Mouse (Mus musculus): ENCODE measurements around the gene Tmem86a. TPM values are rescaled to one million over a fixed set of nuclear protein-coding genes. Genes with fewer than 3 reads are reported as not detected.

Gene Tmem86a
- polyA plus RNA-seq, 1 experiment, result 60.7 TPM

DNA sequence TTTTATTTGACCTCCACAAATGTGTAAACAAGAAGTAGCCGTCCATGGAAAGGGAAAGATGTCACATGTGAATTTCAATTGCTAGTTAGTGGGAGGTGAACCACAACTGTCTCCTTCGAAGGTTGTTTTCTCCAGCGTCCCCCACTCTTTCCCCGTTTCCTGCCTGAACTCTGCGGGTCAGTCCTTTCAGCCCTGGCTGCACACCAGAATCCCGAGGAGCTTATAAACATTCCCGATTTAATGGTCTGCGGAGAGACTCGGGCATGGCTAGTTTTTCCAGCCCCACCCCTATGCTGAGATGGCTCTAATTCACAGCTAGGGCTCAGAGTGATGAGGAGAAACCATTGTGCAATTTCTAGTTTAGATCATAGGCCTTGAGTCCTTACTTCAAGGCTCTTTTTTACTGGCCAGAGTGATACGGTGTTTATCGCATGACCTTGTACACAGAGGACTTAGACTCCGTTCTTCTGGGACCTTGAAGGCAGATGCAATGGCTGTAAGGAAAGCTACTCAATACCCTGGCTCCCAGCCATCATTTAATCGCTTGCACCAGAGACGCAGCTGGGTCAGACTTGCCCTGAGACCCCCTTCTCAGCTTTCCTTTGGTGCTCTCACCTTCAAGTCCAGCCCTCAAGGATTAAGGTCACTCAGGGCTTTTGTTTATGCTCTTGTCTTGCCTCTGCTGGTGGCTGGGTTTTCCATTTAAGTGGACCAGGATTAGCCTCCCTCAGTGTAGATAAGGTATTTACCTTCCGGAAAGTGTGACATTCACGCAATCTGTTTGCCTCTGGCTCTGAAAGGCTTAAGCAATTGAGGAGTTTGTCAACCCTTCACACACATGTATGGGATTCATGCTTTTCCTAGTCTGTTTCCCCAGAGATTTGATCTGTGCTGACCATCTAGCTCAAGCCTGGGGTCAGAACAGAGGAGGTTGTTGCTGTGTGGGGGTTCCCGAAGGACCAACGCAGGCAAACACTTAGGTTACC, 23.4 kb downstream of the Tmem86a start:
- DNase-seq (ENCODE audit: low read depth in 1 of 2, low spot score in 2 of 2), result no peak
- Histone ChIP-seq H3K36me3 (ENCODE audit: control insufficient read depth, insufficient read depth, low read length) (no peaks in the 10 kb centered on the region), H3K4me1 (ENCODE audit: control insufficient read depth, insufficient read depth, insufficient read length) (no peaks in the 10 kb centered on the region), H3K27ac (ENCODE audit: insufficient read depth, low read length) (no peak overlapping the region), H3K27me3 (ENCODE audit: control insufficient read depth, insufficient read depth, low read length) (no peaks in the 10 kb centered on the region), H3K4me3 (ENCODE audit: extremely low read depth, insufficient read depth, insufficient read length) (no peak overlapping the region)
- WGBS, result 85% methylated on average over 18 of the region's 18 CpGs
- TF ChIP-seq POLR2A (IDR thresholded peaks at IDR 0.05; ENCODE audit: low read depth, low read length) (no peak), CTCF (IDR thresholded peaks at IDR 0.05; ENCODE audit: extremely low read depth, insufficient read depth, insufficient read length, insufficient replicate concordance) (no peak)

GRCm38 (mm10) chr7:47076193-47076592, 25.8 kb downstream of the Tmem86a start:
- Histone ChIP-seq H3K4me1 (ENCODE audit: control insufficient read depth, insufficient read depth, insufficient read length) (no peaks in the 10 kb centered on the region), H3K27me3 (ENCODE audit: control insufficient read depth, insufficient read depth, low read length) (no peaks in the 10 kb centered on the region), H3K4me3 (ENCODE audit: extremely low read depth, insufficient read depth, insufficient read length) (no peak overlapping the region), H3K36me3 (ENCODE audit: control insufficient read depth, insufficient read depth, low read length) (no peaks in the 10 kb centered on the region), H3K27ac (ENCODE audit: insufficient read depth, low read length) (no peak overlapping the region)
- DNase-seq (ENCODE audit: low read depth in 1 of 2, low spot score in 2 of 2), result no peak
- TF ChIP-seq POLR2A (IDR thresholded peaks at IDR 0.05; ENCODE audit: low read depth, low read length), result no peak
- no peak for TF ChIP-seq CTCF (IDR thresholded peaks at IDR 0.05; ENCODE audit: extremely low read depth, insufficient read depth, insufficient read length, insufficient replicate concordance)
- whole genome bisulfite sequencing, result 96% methylated on average over 6 of the region's 6 CpGs

DNA sequence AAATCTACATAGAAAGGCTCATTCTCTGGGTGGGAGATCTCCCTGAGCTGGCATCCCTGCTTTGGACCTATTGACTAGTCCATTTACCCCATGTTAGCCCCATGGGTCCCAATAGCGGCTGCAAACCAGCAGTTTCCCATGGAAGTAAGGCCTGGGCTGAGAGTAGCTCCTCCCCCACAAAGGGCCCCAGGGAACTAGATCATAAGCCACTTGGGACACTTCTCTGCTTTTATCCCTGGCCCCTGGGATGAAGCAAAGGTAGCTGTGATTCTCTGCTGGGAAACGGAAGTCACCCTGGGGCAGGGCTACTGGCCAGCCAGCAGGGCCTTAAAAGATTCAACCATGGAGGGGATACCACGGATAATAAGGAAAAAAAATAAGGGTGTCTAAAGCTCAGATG, 26.3 kb downstream of the Tmem86a start:
- Histone ChIP-seq H3K27ac (ENCODE audit: insufficient read depth, low read length) (no peak overlapping the region), H3K36me3 (ENCODE audit: control insufficient read depth, insufficient read depth, low read length) (no peaks in the 10 kb centered on the region), H3K4me1 (ENCODE audit: control insufficient read depth, insufficient read depth, insufficient read length) (no peaks in the 10 kb centered on the region), H3K27me3 (ENCODE audit: control insufficient read depth, insufficient read depth, low read length) (no peaks in the 10 kb centered on the region), H3K4me3 (ENCODE audit: extremely low read depth, insufficient read depth, insufficient read length) (no peak overlapping the region)
- no peak for TF ChIP-seq POLR2A (IDR thresholded peaks at IDR 0.05; ENCODE audit: low read depth, low read length)
- TF ChIP-seq CTCF (IDR thresholded peaks at IDR 0.05; ENCODE audit: extremely low read depth, insufficient read depth, insufficient read length, insufficient replicate concordance), result no peak
- WGBS, result 79% methylated on average over 3 of the region's 3 CpGs
- no peak for DNase-seq (ENCODE audit: low read depth in 1 of 2, low spot score in 2 of 2)

- Histone ChIP-seq H3K4me1 (ENCODE audit: control insufficient read depth, insufficient read depth, insufficient read length) (no peaks in the 10 kb centered on the region), H3K27ac (ENCODE audit: insufficient read depth, low read length) (no peak overlapping the region), H3K27me3 (ENCODE audit: control insufficient read depth, insufficient read depth, low read length) (no peaks in the 10 kb centered on the region), H3K4me3 (ENCODE audit: extremely low read depth, insufficient read depth, insufficient read length) (no peak overlapping the region), H3K36me3 (ENCODE audit: control insufficient read depth, insufficient read depth, low read length) (no peaks in the 10 kb centered on the region)
- TF ChIP-seq POLR2A (IDR thresholded peaks at IDR 0.05; ENCODE audit: low read depth, low read length) (no peak), CTCF (IDR thresholded peaks at IDR 0.05; ENCODE audit: extremely low read depth, insufficient read depth, insufficient read length, insufficient replicate concordance) (peak; percentile 25; the same call in 1 of the 2 replicates)
- WGBS, result 72% methylated on average over 8 of the region's 8 CpGs
- DNase-seq (ENCODE audit: low read depth in 1 of 2, low spot score in 2 of 2), result peak in 1 of 2 experiments; percentile 32
These were observed 27.1 kb downstream of the Tmem86a start for GRCm38 (mm10) chr7:47077451-47077850.

DNA sequence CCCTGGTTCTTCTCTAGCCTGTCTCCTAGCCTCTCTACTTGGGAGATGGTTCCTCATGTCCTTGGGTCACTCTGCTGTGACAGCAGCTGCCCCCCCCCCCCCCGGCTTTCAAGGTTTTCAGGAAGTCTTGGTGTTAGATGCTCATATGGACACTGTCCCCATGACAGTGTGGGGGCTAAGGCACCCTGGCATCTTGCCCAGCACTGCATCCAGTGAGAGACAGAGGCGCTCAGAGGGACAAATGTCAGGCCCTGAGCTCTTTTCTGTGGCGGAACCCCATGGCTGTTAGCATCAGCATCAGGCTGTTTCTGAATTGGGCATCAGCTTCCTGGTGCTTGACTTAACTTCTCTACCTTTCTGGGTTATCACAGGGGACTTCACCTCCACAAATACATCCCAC, 30.5 kb downstream of the Tmem86a start:
- Histone ChIP-seq H3K36me3 (ENCODE audit: control insufficient read depth, insufficient read depth, low read length) (no peaks in the 10 kb centered on the region), H3K27me3 (ENCODE audit: control insufficient read depth, insufficient read depth, low read length) (no peaks in the 10 kb centered on the region), H3K27ac (ENCODE audit: insufficient read depth, low read length) (no peak overlapping the region), H3K4me1 (ENCODE audit: control insufficient read depth, insufficient read depth, insufficient read length) (no peaks in the 10 kb centered on the region), H3K4me3 (ENCODE audit: extremely low read depth, insufficient read depth, insufficient read length) (no peak overlapping the region)
- no peak for DNase-seq (ENCODE audit: low read depth in 1 of 2, low spot score in 2 of 2)
- 65% methylated on average over 3 of the region's 3 CpGs for WGBS
- TF ChIP-seq CTCF (IDR thresholded peaks at IDR 0.05; ENCODE audit: extremely low read depth, insufficient read depth, insufficient read length, insufficient replicate concordance) (no peak), POLR2A (IDR thresholded peaks at IDR 0.05; ENCODE audit: low read depth, low read length) (no peak)

DNA sequence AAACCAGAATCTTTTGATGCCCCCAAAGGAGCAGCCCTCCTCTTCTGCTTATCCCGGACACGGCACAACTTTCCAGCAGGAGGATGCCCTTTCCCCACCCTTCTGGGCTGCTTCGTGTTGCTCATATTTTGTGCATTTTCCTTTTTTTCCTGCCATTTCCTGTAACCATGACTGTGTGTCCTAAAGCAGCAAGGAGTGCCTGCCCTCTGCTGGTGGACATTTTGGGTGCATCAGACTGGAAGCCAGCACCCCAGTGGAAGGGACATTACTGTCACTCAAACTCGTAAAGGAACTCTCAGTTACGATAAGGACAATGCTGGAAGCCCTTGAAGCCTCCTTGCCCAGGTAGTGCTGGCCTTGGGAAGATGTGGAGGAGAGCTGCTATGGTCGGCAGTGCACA, 30.9 kb downstream of the Tmem86a start:
- Histone ChIP-seq H3K27ac (ENCODE audit: insufficient read depth, low read length) (no peak overlapping the region), H3K4me3 (ENCODE audit: extremely low read depth, insufficient read depth, insufficient read length) (no peak overlapping the region), H3K36me3 (ENCODE audit: control insufficient read depth, insufficient read depth, low read length) (no peaks in the 10 kb centered on the region), H3K4me1 (ENCODE audit: control insufficient read depth, insufficient read depth, insufficient read length) (no peaks in the 10 kb centered on the region), H3K27me3 (ENCODE audit: control insufficient read depth, insufficient read depth, low read length) (no peaks in the 10 kb centered on the region)
- WGBS, result 31% methylated on average over 6 of the region's 6 CpGs
- DNase-seq (ENCODE audit: low read depth in 1 of 2, low spot score in 2 of 2), result peak in 1 of 2 experiments; percentile 62
- peak; percentile 78; the same call in 1 of the 2 replicates for TF ChIP-seq CTCF (IDR thresholded peaks at IDR 0.05; ENCODE audit: extremely low read depth, insufficient read depth, insufficient read length, insufficient replicate concordance)
- no peak for TF ChIP-seq POLR2A (IDR thresholded peaks at IDR 0.05; ENCODE audit: low read depth, low read length)

DNA sequence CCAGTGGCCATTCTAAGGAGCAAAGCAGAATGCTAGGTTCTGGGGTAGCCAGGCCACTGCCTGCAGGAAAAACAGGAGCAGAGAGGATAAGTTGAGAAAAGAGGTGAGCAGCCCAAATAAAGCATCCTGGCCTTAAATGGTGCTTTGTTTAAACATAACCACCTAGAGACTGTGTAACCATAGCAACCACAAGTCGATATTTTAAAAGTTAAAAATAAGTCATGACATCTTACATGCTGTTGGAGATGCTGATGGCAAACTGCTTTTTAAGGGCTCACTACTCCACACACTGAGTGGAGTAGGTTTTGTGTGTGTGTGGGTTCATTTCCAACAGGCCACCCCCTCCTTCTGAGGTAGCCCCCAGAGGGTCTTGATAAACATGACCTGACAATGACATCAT, 34.7 kb downstream of the Tmem86a start:
- H3K27me3 ChIP-seq (ENCODE audit: control insufficient read depth, insufficient read depth, low read length), result no peaks in the 10 kb centered on the region
- H3K4me1 ChIP-seq (ENCODE audit: control insufficient read depth, insufficient read depth, insufficient read length), result no peaks in the 10 kb centered on the region
- no peak for DNase-seq (ENCODE audit: low read depth in 1 of 2, low spot score in 2 of 2)
- no peak overlapping the region for H3K4me3 ChIP-seq (ENCODE audit: extremely low read depth, insufficient read depth, insufficient read length)
- no peak for TF ChIP-seq CTCF (IDR thresholded peaks at IDR 0.05; ENCODE audit: extremely low read depth, insufficient read depth, insufficient read length, insufficient replicate concordance)
- no peak for TF ChIP-seq POLR2A (IDR thresholded peaks at IDR 0.05; ENCODE audit: low read depth, low read length)
- WGBS, result 29% methylated on average over 1 of the region's 1 CpGs
- no peaks in the 10 kb centered on the region for H3K36me3 ChIP-seq (ENCODE audit: control insufficient read depth, insufficient read depth, low read length)
- H3K27ac ChIP-seq (ENCODE audit: insufficient read depth, low read length), result no peak overlapping the region

Data from spleen, adult 2 months (tissue).